Mouse (Mus musculus) heart, adult 2 months (tissue): ENCODE results near the gene Guca2a.

Source experiments
- CTCF ChIP-seq: fragments of 200-600 bp; IDR thresholded peaks from 2 replicates; pipeline ENCODE4 v1.8.1; 2022; ENCODE audit warnings: antibody characterized with exemption, mild to moderate bottlenecking, moderate library complexity
- EP300 ChIP-seq: fragments of 200-500 bp; IDR thresholded peaks from 2 replicates; pipeline ENCODE4 v1.6.1; 2011; ENCODE audit warnings: low read depth, low read length, control low read depth; ENCODE audit not compliant: insufficient read depth
- POLR2A ChIP-seq: fragments of 200-500 bp; IDR thresholded peaks from 2 replicates; pipeline ENCODE4 v1.6.1; 2011; ENCODE audit warnings: mild to moderate bottlenecking, low read depth, low read length, control low read depth; ENCODE audit not compliant: insufficient read depth

DNA sequence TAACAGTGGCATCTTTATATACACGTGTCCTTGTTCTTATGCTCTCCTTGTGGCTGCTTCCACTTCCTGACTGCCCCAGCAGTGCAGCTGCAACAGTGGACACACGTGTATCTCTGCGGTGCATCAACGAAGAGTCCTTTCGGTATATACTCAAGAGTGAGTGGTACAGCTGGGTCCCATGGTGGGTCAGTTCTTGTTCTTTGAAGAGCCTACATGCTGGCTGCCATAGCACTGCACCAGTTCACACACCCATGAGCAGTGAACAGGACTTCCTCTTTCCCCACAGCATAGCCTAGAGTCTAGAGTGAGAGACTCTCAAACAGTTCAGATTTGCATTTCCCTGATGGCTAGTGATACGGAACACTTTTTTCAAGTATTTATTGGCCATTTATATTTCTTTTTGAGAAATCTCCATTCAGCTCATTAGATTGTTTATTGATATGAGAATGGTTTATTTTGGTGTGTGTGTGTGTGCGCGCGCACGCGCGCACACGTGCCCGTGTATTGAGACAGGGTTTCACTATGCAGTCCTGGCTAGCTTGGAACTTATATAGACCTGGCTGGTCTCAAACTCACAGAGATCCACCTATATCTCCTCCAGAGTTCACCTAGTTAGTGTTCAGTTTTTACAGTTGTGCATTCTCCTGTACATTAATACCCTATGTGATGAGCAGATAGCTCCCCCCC, 26.0 kb downstream of the Guca2a start:
- TF ChIP-seq CTCF (no peak), POLR2A (no peak), EP300 (no peak)
